Mouse (Mus musculus) limb, embryonic 14.5 days (tissue): ENCODE data around the gene Sort1. TPM values are rescaled to one million over a fixed set of nuclear protein-coding genes. Genes with fewer than 3 reads are reported as not detected.

Experiments
- ATAC-seq: fragments of 200-750 bp; cut with Nextera tagmentation; 2 replicates; pipeline ENCODE4 v1.8.0; 2017; ENCODE audit warnings: low read depth, moderate number of reproducible peaks, moderate TSS enrichment; ENCODE audit not compliant: low FRiP score
- DNase-seq: peaks from one replicate; pipeline ENCODE4 v3.0.0-alpha.2; 2015; ENCODE audit warnings: low spot score
- H3K27ac ChIP-seq: fragments of 300-500 bp; sonication (generic); replicated peaks from 2 replicates; pipeline ENCODE4 v1.5.1; 2014; ENCODE audit warnings: low read depth, mild to moderate bottlenecking, low read length, moderate library complexity, mixed read lengths
- H3K27me3 ChIP-seq: fragments of 300-500 bp; sonication (generic); 2 replicates; pipeline ENCODE4 v1.6.1; 2014; ENCODE audit warnings: low read length, mixed read lengths; ENCODE audit not compliant: control insufficient read depth, insufficient read depth
- H3K36me3 ChIP-seq: fragments of 300-500 bp; sonication (generic); 2 replicates; pipeline ENCODE4 v1.6.1; 2014; ENCODE audit warnings: mild to moderate bottlenecking, low read length, moderate library complexity, mixed read lengths; ENCODE audit not compliant: control insufficient read depth, insufficient read depth
- H3K4me1 ChIP-seq: fragments of 300-500 bp; sonication (generic); 2 replicates; pipeline ENCODE4 v1.6.1; 2014; ENCODE audit warnings: antibody characterized with exemption, low read length, mixed read lengths; ENCODE audit not compliant: control insufficient read depth, insufficient read depth
- H3K4me2 ChIP-seq: fragments of 300-500 bp; sonication (generic); replicated peaks from 2 replicates; pipeline ENCODE4 v1.6.1; 2014; ENCODE audit warnings: low read depth, mild to moderate bottlenecking, low read length, moderate library complexity; ENCODE audit not compliant: severe bottlenecking
- H3K4me3 ChIP-seq: fragments of 300-500 bp; sonication (generic); replicated peaks from 2 replicates; pipeline ENCODE4 v1.5.1; 2014; ENCODE audit warnings: low read length
- H3K9ac ChIP-seq: fragments of 300-500 bp; sonication (generic); 2 replicates; pipeline ENCODE4 v1.6.1; 2014; ENCODE audit warnings: mild to moderate bottlenecking, low read depth, low read length, moderate library complexity; ENCODE audit not compliant: severe bottlenecking
- H3K9me3 ChIP-seq: fragments of 300-500 bp; sonication (generic); 2 replicates; pipeline ENCODE4 v1.6.1; 2016; ENCODE audit warnings: low read length; ENCODE audit not compliant: control insufficient read depth
- POLR2A ChIP-seq: fragments of 200-500 bp; IDR thresholded peaks from 2 replicates; pipeline ENCODE4 v1.8.0; 2012; ENCODE audit warnings: inconsistent platforms, mild to moderate bottlenecking, moderate library complexity, borderline replicate concordance; ENCODE audit not compliant: insufficient read depth, insufficient read length; ENCODE audit errors: extremely low read depth
- WGBS: fragments of 180-500 bp; shearing (Covaris S2); extraction: QIAGEN DNeasy Blood & Tissue Kit; methylation state at CpG from one replicate; pipeline ENCODE4 v1.1.7; 2014; 5-methylcytosine and 5-hydroxymethylcytosine counted together
- polyA plus RNA-seq, 2 experiments: library from polyadenylated mRNA; depleted of rRNA in 1 of 2; stranded (reverse) in 1 of 2; unstranded in 1 of 2; fragments of >200 nt; fragmentation: Nextera tagmentation in 1 of 2; extraction: Ambion mirVana in 1 of 2; gene quantifications; 2 replicates each; pipeline versions ENCODE4 v1.2.1 to v1.2.3; 2012 to 2014

Gene Sort1
- polyA plus RNA-seq, 2 experiments: 17.9 to 30.4 TPM

DNA sequence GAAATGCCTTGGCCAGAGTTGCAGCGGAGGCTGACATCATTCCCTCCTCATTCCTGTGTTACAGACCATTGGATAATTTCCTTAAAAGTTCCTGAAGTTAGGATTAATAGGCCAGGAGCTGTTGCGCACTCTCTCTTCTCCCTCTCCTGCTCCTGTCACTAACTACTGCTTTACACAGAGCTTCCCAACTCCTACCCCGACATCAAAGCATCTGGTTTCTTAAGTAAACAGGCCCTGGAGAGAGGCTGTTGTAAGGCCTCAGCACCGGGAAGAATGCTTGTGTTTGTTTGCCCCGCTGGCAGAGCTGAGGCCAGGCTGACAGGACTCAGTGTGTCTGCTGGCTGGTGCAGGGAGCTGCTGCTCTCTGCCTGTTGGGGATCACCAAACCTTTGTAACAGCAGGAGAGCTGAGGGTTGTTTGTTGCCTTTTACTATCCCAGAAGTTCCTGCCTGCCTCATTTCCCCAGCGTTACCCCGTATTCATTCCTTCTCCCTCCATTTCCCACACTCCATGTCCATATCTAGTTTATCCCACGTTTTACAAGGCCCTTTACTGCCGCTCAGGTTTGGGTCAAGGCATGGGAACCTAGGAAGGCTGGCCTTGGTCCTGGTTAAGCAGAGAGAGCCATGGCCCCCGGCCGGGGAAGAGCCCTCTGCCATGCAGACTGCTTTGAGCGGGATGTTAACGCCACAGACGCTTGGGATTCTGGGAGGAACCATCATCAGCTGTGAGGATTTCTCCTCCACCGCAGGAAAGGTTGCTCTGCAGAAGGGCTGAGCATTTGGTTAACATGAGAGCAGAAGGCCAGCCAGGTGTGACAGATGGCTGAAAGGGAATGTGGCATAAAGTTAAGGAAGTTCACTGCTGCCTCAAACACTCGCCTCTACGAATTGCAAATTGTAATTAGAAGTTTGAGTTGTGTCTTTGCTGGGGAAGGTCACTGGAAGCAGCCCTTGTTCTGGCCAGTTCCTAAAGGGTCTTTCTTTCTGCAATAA, 4.2 kb downstream of the Sort1 start:
- ATAC-seq (no peak), DNase-seq (peak; percentile 36)
- Histone ChIP-seq H3K27ac (0 out of 2 replicates have a peak overlapping the region, but pooled peaks have one; percentile 28), H3K36me3 (no peaks in the 10 kb centered on the region; the same call in 1 of the 2 replicates), H3K27me3 (no peaks in the 10 kb centered on the region), H3K9ac (peak overlapping the region; percentile 35), H3K4me3 (no peak overlapping the region), H3K4me1 (peaks cover 23% of the 10 kb centered on the region), H3K4me2 (peak overlapping the region; percentile 20; the same call in 1 of the 2 replicates), H3K9me3 (no peaks in the 10 kb centered on the region)
- no peak for TF ChIP-seq POLR2A
- 15% methylated on average over 17 of the region's 17 CpGs for WGBS

DNA sequence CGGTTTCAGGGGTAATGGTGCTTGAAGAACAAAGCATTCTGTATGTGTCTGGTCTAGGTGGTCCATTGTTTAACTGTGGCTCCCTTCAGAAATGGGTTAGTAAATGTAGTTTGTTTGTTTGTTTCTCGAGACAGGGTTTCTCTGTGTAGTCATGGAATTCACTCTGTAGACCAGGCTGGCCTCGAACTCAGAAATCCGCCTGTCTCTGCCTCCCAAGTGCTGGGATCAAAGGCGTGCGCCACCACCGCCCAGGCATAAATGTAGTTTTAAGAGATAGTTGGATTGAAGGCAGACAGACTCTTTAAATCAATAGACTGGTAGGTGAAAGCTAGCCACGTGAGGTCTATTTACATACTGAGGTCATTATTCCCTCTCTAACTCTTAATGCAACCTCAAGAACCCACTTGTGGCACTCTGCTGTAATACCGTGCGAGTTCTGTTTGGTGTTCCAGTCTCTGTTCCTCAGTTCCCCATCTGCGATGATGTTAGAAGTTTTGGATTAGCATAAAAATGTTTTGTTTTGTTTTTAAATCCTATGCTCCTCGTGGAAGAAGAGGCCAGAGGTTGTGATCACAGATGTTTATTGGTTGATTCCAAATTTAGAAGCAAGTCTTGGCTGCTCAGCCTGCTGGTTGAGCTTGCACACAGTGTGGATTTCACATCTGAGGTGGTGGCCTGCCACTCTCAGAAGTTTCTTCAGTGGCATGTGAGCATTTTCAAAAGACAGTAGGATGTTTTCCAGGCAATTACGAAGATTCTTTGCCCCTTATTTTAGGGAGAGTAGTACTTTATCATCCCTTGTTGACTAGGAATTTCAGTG, 5.6 kb downstream of the Sort1 start:
- no peak for DNase-seq
- TF ChIP-seq POLR2A: no peak

DNA sequence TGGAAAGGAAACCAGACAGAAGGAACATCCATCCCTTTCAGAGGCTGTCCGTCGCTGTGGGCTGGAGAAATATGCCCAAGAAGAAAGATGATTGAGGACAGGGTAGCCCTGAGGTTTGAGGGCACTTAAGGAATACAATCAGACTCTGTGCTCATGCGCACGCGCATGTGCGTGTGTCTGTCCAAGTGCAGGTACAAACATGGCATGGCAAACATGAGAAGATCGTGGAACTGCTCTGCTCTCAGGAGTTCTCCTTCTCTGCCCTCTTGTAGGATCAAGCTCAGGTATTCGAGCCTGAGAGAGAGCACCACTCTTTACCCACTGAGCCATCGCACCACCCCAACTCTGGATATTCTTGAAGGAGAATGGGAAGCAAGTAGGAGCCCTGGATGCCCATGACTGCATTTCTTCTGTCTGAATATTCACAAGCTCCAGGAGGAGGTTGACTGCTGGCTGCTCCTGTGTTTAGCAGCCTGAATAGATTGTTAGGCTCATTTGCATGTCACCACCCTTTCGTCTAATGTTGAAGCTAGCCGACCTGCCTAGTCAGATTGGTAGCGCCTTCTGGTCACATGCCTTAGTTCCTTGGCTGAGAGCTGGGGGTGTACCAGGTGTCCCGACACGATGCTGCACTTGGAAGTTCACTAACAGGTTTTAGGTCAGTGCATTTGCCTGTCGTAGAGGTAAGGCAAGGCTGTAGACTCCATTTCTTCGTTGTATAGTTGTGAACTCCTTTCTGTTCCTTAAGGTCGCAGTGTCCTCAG, 7.3 kb downstream of the Sort1 start:
- Histone ChIP-seq H3K4me1 (peaks cover 40% of the 10 kb centered on the region), H3K9me3 (no peaks in the 10 kb centered on the region), H3K4me2 (no peak overlapping the region), H3K27me3 (no peaks in the 10 kb centered on the region), H3K27ac (no peak overlapping the region), H3K36me3 (no peaks in the 10 kb centered on the region; the same call in 1 of the 2 replicates), H3K4me3 (no peak overlapping the region), H3K9ac (no peak overlapping the region)
- DNase-seq (no peak), ATAC-seq (no peak)
- WGBS: 67% methylated on average over 17 of the region's 17 CpGs
- TF ChIP-seq POLR2A: no peak

More for the DNA sequence above, 5.6 kb downstream of the Sort1 start:
- no peak overlapping the region for H3K4me3 ChIP-seq
- peaks cover 32% of the 10 kb centered on the region for H3K4me1 ChIP-seq
- H3K36me3 ChIP-seq: no peaks in the 10 kb centered on the region; the same call in 1 of the 2 replicates
- H3K27me3 ChIP-seq: no peaks in the 10 kb centered on the region
- H3K27ac ChIP-seq: no peak overlapping the region
- 80% methylated on average over 13 of the region's 13 CpGs for WGBS
- no peak overlapping the region for H3K4me2 ChIP-seq
- H3K9me3 ChIP-seq: no peaks in the 10 kb centered on the region
- H3K9ac ChIP-seq: no peak overlapping the region
- no peak for ATAC-seq

DNA sequence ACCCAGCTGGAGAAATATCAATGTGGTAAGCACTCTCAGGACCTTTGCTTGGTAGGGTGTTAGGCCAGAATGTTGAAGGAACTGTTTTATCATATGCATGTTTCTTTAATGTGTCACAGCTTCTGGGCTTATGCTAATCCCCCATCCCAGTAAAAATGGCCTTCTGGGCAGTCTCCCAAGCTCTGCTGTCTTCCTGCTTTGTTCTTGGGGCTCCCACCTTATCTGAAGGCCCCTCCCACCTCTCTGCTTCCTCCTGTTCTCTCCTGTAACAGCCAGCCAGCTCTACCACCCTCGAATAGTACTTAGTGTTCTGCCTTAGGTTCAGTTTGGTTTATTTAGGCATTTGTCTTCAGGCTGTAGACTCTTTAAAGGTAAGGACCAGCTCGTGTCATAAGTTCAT, 10.5 kb downstream of the Sort1 start:
- H3K9me3 ChIP-seq: no peaks in the 10 kb centered on the region
- TF ChIP-seq POLR2A: no peak
- no peak overlapping the region for H3K4me3 ChIP-seq
- WGBS: 26% methylated on average over 2 of the region's 2 CpGs
- no peak overlapping the region for H3K4me2 ChIP-seq
- H3K27ac ChIP-seq: no peak overlapping the region
- H3K4me1 ChIP-seq: peaks cover 36% of the 10 kb centered on the region
- no peak for ATAC-seq
- H3K27me3 ChIP-seq: no peaks in the 10 kb centered on the region
- H3K9ac ChIP-seq: no peak overlapping the region
- DNase-seq: no peak
- no peaks in the 10 kb centered on the region; the same call in 1 of the 2 replicates for H3K36me3 ChIP-seq
